Mouse (Mus musculus) liver, embryonic 15.5 days (tissue): Measurements from ENCODE around the gene Gm16253. TPM values are rescaled to one million over a fixed set of nuclear protein-coding genes. Genes with fewer than 3 reads are reported as not detected.

Source experiments
- polyA plus RNA-seq: library from polyadenylated mRNA; unstranded; fragments of >200 nt; fragmentation: Nextera tagmentation; extraction: Ambion mirVana; gene quantifications from 2 replicates; pipeline ENCODE4 v1.2.1, GENCODE M21; 2015

Gene Gm16253
- polyA plus RNA-seq, 1 experiment from 2014 or later, result 0.17 TPM

Other genes starting within 250 kb of the Gm16253 start
- gene BC107364, start 124.7 kb upstream of the Gm16253 start, polyA plus RNA-seq, result not detected in 2 replicates
- gene Hfe2, start 51.8 kb upstream of the Gm16253 start, polyA plus RNA-seq, result 7.1 and 8.5 TPM in 2 replicates
- 42.8 and 46.8 TPM in 2 replicates for gene Txnip, start 19.0 kb upstream of the Gm16253 start, polyA plus RNA-seq
- gene Polr3gl, start 17.2 kb downstream of the Gm16253 start, polyA plus RNA-seq, result 10.9 and 11.7 TPM in 2 replicates
- gene Ankrd34a, start 19.7 kb downstream of the Gm16253 start, polyA plus RNA-seq, result 0.12 and 0.15 TPM in 2 replicates
- 0.47 and 0.64 TPM in 2 replicates for gene Lix1l, start 24.2 kb downstream of the Gm16253 start, polyA plus RNA-seq
- 50.9 and 51.1 TPM in 2 replicates for gene Rbm8a, start 52.9 kb downstream of the Gm16253 start, polyA plus RNA-seq
- gene Pex11b, start 58.4 kb downstream of the Gm16253 start, polyA plus RNA-seq, result 17.3 TPM in 2 replicates
- not detected in 2 replicates for gene Gm42957, start 58.5 kb downstream of the Gm16253 start, polyA plus RNA-seq
- gene Itga10, start 68.6 kb downstream of the Gm16253 start, polyA plus RNA-seq, result 0.10 and 0.20 TPM in 2 replicates
- gene Ankrd35, start 93.1 kb downstream of the Gm16253 start, polyA plus RNA-seq, result 0.33 and 0.53 TPM in 2 replicates
- gene Pias3, start 119.4 kb downstream of the Gm16253 start, polyA plus RNA-seq, result 5.8 and 6.1 TPM in 2 replicates
- 1.0 and 1.3 TPM in 2 replicates for gene Nudt17, start 131.6 kb downstream of the Gm16253 start, polyA plus RNA-seq
- 19.8 and 21.3 TPM in 2 replicates for gene Polr3c, start 150.6 kb downstream of the Gm16253 start, polyA plus RNA-seq
- gene Rnf115, start 150.7 kb downstream of the Gm16253 start, polyA plus RNA-seq, result 26.4 and 27.8 TPM in 2 replicates